ENCODE assay signal across 11 mouse cellular contexts in the genomic region with DNA sequence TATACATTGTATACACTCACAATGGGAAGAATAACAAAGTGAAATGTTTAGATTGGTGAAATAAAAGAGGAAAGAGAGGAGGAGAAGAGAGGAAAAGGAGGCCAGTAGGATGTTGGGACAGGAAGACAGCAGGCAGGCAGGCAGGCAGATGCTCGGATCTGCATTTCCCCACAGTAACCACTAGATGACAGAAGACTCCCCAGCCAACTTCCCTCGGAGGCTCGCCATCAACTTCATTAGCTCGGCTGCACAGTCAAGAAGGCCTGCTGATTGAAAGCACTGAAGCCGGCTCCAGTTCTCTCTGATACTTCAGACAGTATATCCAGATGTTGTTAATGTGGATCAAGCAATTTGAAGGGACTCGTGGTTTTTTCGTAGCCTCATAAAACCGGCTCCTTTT. TPM values are rescaled to one million over a fixed set of nuclear protein-coding genes. Genes with fewer than 3 reads are reported as not detected.
DNase-seq lines count a peak whose midpoint lies in the region; ATAC-seq and TF ChIP-seq lines count a peak whose summit lies in the region.
"Had no signal": no experiment of that assay in that cellular context is flagged by ENCODE, and none has a peak within 500 bp of the region (broad histone marks: within the 10 kb centered on the region; RNA-seq: fewer than 3 reads in every experiment).

No protein-coding gene starts in this region.

- H3K79me2 ChIP-seq in MEL (ENCODE audit: control insufficient read depth, insufficient read depth, low read length, poor library complexity), result no peaks in the 10 kb centered on the region

- ATAC-seq in kidney, postnatal 0 days (replicated peaks; ENCODE audit: low FRiP score, low read depth), result no peak
- no peak for ATAC-seq in activated CD4-positive, CD25-positive, alpha-beta regulatory T cell, adult 4 months

- H3K27ac ChIP-seq in kidney, postnatal 0 days, result no peak overlapping the region
- no peak overlapping the region for H3K27ac ChIP-seq in MEL (ENCODE audit: control insufficient read depth, low read depth, low read length)
- H3K27ac ChIP-seq: embryonic facial prominence, embryonic 13.5 days; stomach, embryonic 15.5 days had no signal

- peak; percentile 90 for TF ChIP-seq CTCF in kidney, postnatal 0 days (IDR thresholded peaks at IDR 0.05; ENCODE audit: low read depth)
- peak; percentile 48 to 59 (median 56) for TF ChIP-seq CTCF in MEL (IDR thresholded peaks at IDR 0.05 in 2 of 3, conservative IDR thresholded peaks at IDR 0.05 in 1 of 3; ENCODE audit: control insufficient read depth in 1 of 3, insufficient read depth in 1 of 3, low read depth in 2 of 3, low read length in 3 of 3, poor library complexity in 1 of 3, severe bottlenecking in 1 of 3)

- TF ChIP-seq POLR2A in MEL (IDR thresholded peaks at IDR 0.05; ENCODE audit: control insufficient read depth in 1 of 2, insufficient read depth in 1 of 2, low read depth in 1 of 2, low read length in 2 of 2, poor library complexity in 1 of 2), result no peak

- intact Hi-C loops in heart, postnatal 36 days (cut with DNase I), result loop anchor here (2.0 kb wide), 2 partner anchors 17 to 95 kb away; no protein-coding TSS in a partner anchor
- intact Hi-C loops in left cerebral cortex, postnatal 25 days (cut with DNase I), result loop anchor here (1.0 kb wide), 1 partner anchor 96 kb away; no protein-coding TSS in a partner anchor

- 15% methylated on average over 8 of the region's 8 CpGs for WGBS in kidney, postnatal 0 days

- peak; percentile 90 for DNase-seq in kidney, postnatal 0 days (ENCODE audit: low spot score)
- no peak for DNase-seq in kidney, adult 11 months
- DNase-seq in MEL (ENCODE audit: low read depth, low spot score), result peak; percentile 49
- peak; percentile 69 to 74 for DNase-seq in cerebellum, postnatal 10 days
- peak; percentile 43 to 46 for DNase-seq in heart, postnatal 36 days
- peak; percentile 54 to 83 for DNase-seq in left cerebral cortex, postnatal 25 days (ENCODE audit: low spot score in 2 of 2)
- peak; percentile 52 to 67 for DNase-seq in right cerebral cortex, adult 2 months (ENCODE audit: low spot score in 2 of 2)

- H3K4me2 ChIP-seq in kidney, postnatal 0 days (ENCODE audit: low read length), result no peak overlapping the region
- H3K4me2 ChIP-seq: embryonic facial prominence, embryonic 13.5 days; limb, embryonic 15.5 days; stomach, embryonic 15.5 days had no signal

- H3K4me1 ChIP-seq in kidney, postnatal 0 days (replicated peaks; ENCODE audit: insufficient read depth, low read length), result 0 out of 2 replicates have a peak, but pooled peaks cover 4% of the 10 kb centered on the region
- H3K4me1 ChIP-seq in MEL (ENCODE audit: control insufficient read depth in 1 of 2, insufficient read depth in 2 of 2, low read length in 2 of 2), result no peaks in the 10 kb centered on the region

- peak; percentile 33 for TF ChIP-seq RAD21 in MEL (IDR thresholded peaks at IDR 0.05; ENCODE audit: low read depth, low read length)

- TF ChIP-seq EP300 in MEL (IDR thresholded peaks at IDR 0.05; ENCODE audit: low read depth in 1 of 2, low read length in 2 of 2), result no peak

- no peaks in the 10 kb centered on the region for H3K27me3 ChIP-seq in kidney, postnatal 0 days (ENCODE audit: insufficient read depth, low read length)
- H3K27me3 ChIP-seq in MEL (ENCODE audit: control insufficient read depth in 1 of 2, insufficient read depth in 2 of 2, low read length in 2 of 2), result peaks cover 0 to 1% of the 10 kb centered on the region in 2 experiments; a peak in 1 of 4 replicates
- H3K27me3 ChIP-seq: embryonic facial prominence, embryonic 13.5 days; limb, embryonic 15.5 days; stomach, embryonic 15.5 days had no signal

- no peaks in the 10 kb centered on the region for H3K9me3 ChIP-seq in kidney, postnatal 0 days (replicated peaks; ENCODE audit: low read length)
- no peaks in the 10 kb centered on the region for H3K9me3 ChIP-seq in MEL (replicated peaks; ENCODE audit: insufficient read depth, low read length)
- H3K9me3 ChIP-seq: embryonic facial prominence, embryonic 13.5 days; limb, embryonic 15.5 days; stomach, embryonic 15.5 days had no signal

- 0 out of 2 replicates have a peak, but pooled peaks cover 2% of the 10 kb centered on the region for H3K36me3 ChIP-seq in kidney, postnatal 0 days (ENCODE audit: insufficient read depth, low read length)
- H3K36me3 ChIP-seq in MEL (ENCODE audit: control insufficient read depth in 1 of 2, insufficient read depth in 2 of 2, low read length in 2 of 2), result no peaks in the 10 kb centered on the region

- H3K9ac ChIP-seq in kidney, postnatal 0 days (ENCODE audit: low read depth, low read length), result no peak overlapping the region
- H3K9ac ChIP-seq in MEL (ENCODE audit: control insufficient read depth, low read depth, low read length, poor library complexity, severe bottlenecking), result no peak overlapping the region
- H3K9ac ChIP-seq: embryonic facial prominence, embryonic 13.5 days; limb, embryonic 15.5 days; stomach, embryonic 15.5 days had no signal

- H3K4me3 ChIP-seq in kidney, postnatal 0 days (replicated peaks; ENCODE audit: low read depth, low read length), result no peak overlapping the region
- H3K4me3 ChIP-seq in MEL (ENCODE audit: control insufficient read depth in 1 of 2, insufficient read depth in 1 of 2, low read depth in 2 of 2, low read length in 2 of 2), result no peak overlapping the region
- H3K4me3 ChIP-seq: embryonic facial prominence, embryonic 13.5 days; limb, embryonic 15.5 days; stomach, embryonic 15.5 days had no signal

TF ChIP-seq in MEL, 35 proteins besides CTCF, POLR2A, EP300 and RAD21:
- peak; percentile 48 for TF ChIP-seq SMC3 (IDR thresholded peaks at IDR 0.05; ENCODE audit: low read depth, low read length)
- TF ChIP-seq TBP (IDR thresholded peaks at IDR 0.05; ENCODE audit: low read depth, low read length), result no peak
- no peak for TF ChIP-seq ETS1 (IDR thresholded peaks at IDR 0.05; ENCODE audit: low read depth, low read length)

RNA-seq across cellular contexts. Expression of gene Zfp334, which starts 3.5 kb away (rescaled TPM):
- polyA plus RNA-seq in kidney, postnatal 0 days (2015; fragmentation: Nextera tagmentation; extraction: Ambion mirVana), result 3.6 and 4.7 TPM in 2 replicates
- total RNA-seq in MEL (2012; rRNA removed), result not detected in 2 replicates
- not detected for polyA plus RNA-seq in MEL (2012; ENCODE audit: insufficient read depth in 1 of 2, insufficient read length in 2 of 2, low read depth in 1 of 2, low replicate concordance in 2 of 2, missing spikeins in 1 of 2)
- total RNA-seq in heart, postnatal 36 days (2021), result 1 to 10 TPM; 2.1 to 2.2 TPM
- 10 to 100 TPM; 14.0 to 14.2 TPM for total RNA-seq in left cerebral cortex, postnatal 25 days (2021)
- under 1 TPM in 1 of 2 experiments, not detected in 1; 0.08 TPM for polyA plus RNA-seq in activated CD4-positive, CD25-positive, alpha-beta regulatory T cell, adult 4 months (2017; shearing (Covaris generic))

RNA-seq across cellular contexts. Expression of gene Ocstamp, which starts 8.6 kb away (rescaled TPM):
- 0.11 and 0.14 TPM in 2 replicates for polyA plus RNA-seq in kidney, postnatal 0 days (2015; fragmentation: Nextera tagmentation; extraction: Ambion mirVana)
- total RNA-seq in MEL (2012; rRNA removed), result not detected in 2 replicates
- not detected for polyA plus RNA-seq in MEL (2012; ENCODE audit: insufficient read depth in 1 of 2, insufficient read length in 2 of 2, low read depth in 1 of 2, low replicate concordance in 2 of 2, missing spikeins in 1 of 2)
- total RNA-seq in heart, postnatal 36 days (2021), result not detected
- total RNA-seq in left cerebral cortex, postnatal 25 days (2021), result not detected
- not detected for polyA plus RNA-seq in activated CD4-positive, CD25-positive, alpha-beta regulatory T cell, adult 4 months (2017; shearing (Covaris generic))
- polyA plus RNA-seq: embryonic facial prominence, embryonic 13.5 days had no signal

RNA-seq across cellular contexts. Expression of gene Zfp663, which starts 23.0 kb away (rescaled TPM):
- 0.58 and 0.60 TPM in 2 replicates for polyA plus RNA-seq in kidney, postnatal 0 days (2015; fragmentation: Nextera tagmentation; extraction: Ambion mirVana)
- not detected in 2 replicates for total RNA-seq in MEL (2012; rRNA removed)
- under 1 TPM in 1 of 2 experiments, not detected in 1; 0.18 TPM for polyA plus RNA-seq in MEL (2012; ENCODE audit: insufficient read depth in 1 of 2, insufficient read length in 2 of 2, low read depth in 1 of 2, low replicate concordance in 2 of 2, missing spikeins in 1 of 2)
- not detected for total RNA-seq in heart, postnatal 36 days (2021)
- under 1 TPM in 1 of 2 experiments, not detected in 1; 0.50 TPM for total RNA-seq in left cerebral cortex, postnatal 25 days (2021)
- polyA plus RNA-seq in activated CD4-positive, CD25-positive, alpha-beta regulatory T cell, adult 4 months (2017; shearing (Covaris generic)), result not detected

Comparison
In these comparisons a context has a peak if more than half of its experiments do, and no peak if none do; other contexts are left out.
1. RNA of gene Zfp334, which starts 3.5 kb away (total RNA-seq): 14.0 to 14.2 TPM in left cerebral cortex, postnatal 25 days; 2.1 to 2.2 TPM in heart, postnatal 36 days and not detected in MEL; every median in the first group is over 4 times any median in the second.